Mouse (Mus musculus) lung, adult 2 months (tissue): ENCODE data around the gene Fam210b.

Source experiments
- CTCF ChIP-seq: fragments of 200-500 bp; IDR thresholded peaks from 2 replicates; pipeline ENCODE4 v1.5.1; 2011; ENCODE audit warnings: mild to moderate bottlenecking, low read length, control low read depth; ENCODE audit not compliant: insufficient read depth
- POLR2A ChIP-seq: fragments of 200-500 bp; IDR thresholded peaks from 2 replicates; pipeline ENCODE4 v1.6.1; 2011; ENCODE audit warnings: low read depth, mild to moderate bottlenecking, control low read depth, low read length, borderline replicate concordance; ENCODE audit errors: extremely low read depth

DNA sequence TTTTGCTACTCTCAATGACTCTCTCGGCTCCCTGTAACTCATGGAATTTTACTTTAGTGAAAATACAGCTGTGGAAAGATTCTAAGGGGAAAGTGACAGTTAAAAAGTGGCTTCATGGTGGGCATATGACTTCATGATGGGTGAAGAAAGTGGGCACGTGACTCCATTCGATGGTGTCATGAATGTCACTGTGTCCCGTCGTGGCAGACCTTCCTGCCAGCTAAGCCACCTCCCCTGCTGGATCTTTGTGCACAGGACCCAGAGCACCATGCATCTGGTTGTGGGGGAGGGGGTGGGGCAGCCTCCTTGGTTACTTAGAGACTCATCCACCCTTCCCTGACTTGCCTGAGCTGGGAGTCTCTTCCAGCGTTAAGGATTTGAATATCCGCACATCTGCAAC, 58.9 kb downstream of the Fam210b start:
- TF ChIP-seq CTCF (no peak), POLR2A (no peak)
